Mouse (Mus musculus): ENCODE measurements around the gene Gsdmc4. TPM values are rescaled to one million over a fixed set of nuclear protein-coding genes. Genes with fewer than 3 reads are reported as not detected.
"Not testable (repeated sequence)": the region's sequence is repeated elsewhere in the genome, so short reads cannot be mapped to it uniquely, and the experiment has no call there.

Gene Gsdmc4
- polyA plus RNA-seq, 1 experiment from 2014 or later, result 2.8 TPM

DNA sequence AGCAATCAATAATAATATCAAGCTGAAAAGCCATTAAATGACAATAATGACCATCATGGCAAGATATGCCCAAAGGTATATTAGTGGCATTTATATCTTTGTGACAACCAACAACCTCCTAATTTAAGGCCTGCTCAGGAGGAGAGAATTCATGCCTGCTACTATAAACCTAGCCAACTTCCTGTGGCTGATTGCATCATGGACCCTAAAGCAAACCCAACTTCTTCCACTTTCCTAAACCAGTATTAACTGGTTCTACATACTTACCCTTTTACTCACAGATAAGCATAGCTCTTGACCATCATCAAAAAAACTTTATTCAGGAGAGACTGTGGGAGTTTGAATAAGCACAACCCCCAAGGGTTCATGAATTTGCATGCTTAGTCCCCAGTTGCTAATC lies 35.9 kb downstream of the Gsdmc4 start:
- H3K4me1 ChIP-seq (ENCODE audit: control insufficient read depth, insufficient read depth, low read length); H3K36me3 ChIP-seq (ENCODE audit: control insufficient read depth, insufficient read depth, low read length); H3K27me3 ChIP-seq (ENCODE audit: control insufficient read depth, insufficient read depth, low read length); H3K27ac ChIP-seq (ENCODE audit: low read length); H3K4me2 ChIP-seq (ENCODE audit: low read depth, low read length); H3K4me3 ChIP-seq (replicated peaks; ENCODE audit: low read length); ATAC-seq (ENCODE audit: insufficient read depth, low FRiP score); H3K9me3 ChIP-seq (replicated peaks; ENCODE audit: control insufficient read depth, low read length); H3K9ac ChIP-seq (ENCODE audit: low read length): not testable (repeated sequence)

- not testable (repeated sequence) for H3K36me3 ChIP-seq (ENCODE audit: control insufficient read depth, insufficient read depth, low read length); ATAC-seq (ENCODE audit: insufficient read depth, low FRiP score); H3K9me3 ChIP-seq (replicated peaks; ENCODE audit: control insufficient read depth, low read length); H3K27ac ChIP-seq (ENCODE audit: low read length); H3K4me3 ChIP-seq (replicated peaks; ENCODE audit: low read length); H3K4me1 ChIP-seq (ENCODE audit: control insufficient read depth, insufficient read depth, low read length); H3K9ac ChIP-seq (ENCODE audit: low read length); H3K27me3 ChIP-seq (ENCODE audit: control insufficient read depth, insufficient read depth, low read length); H3K4me2 ChIP-seq (ENCODE audit: low read depth, low read length)
- WGBS, result 40% methylated on average over 5 of the region's 5 CpGs
Measured at GRCm38 (mm10) chr15:63861965-63862364, 50.1 kb downstream of the Gsdmc4 start.

Other genes with a start within 250 kb of the Gsdmc4 start
- gene Gsdmc2, start 67.1 kb downstream of the Gsdmc4 start, polyA plus RNA-seq (2015; fragmentation: Nextera tagmentation; extraction: Ambion mirVana), result 37.7 and 57.2 TPM in 2 replicates
- gene Gsdmc3, start 33.7 kb downstream of the Gsdmc4 start, polyA plus RNA-seq (2015; fragmentation: Nextera tagmentation; extraction: Ambion mirVana), result 9.0 and 13.6 TPM in 2 replicates
- gene Fam49b, start 148.2 kb upstream of the Gsdmc4 start, polyA plus RNA-seq (2015; fragmentation: Nextera tagmentation; extraction: Ambion mirVana), result 44.3 and 49.5 TPM in 2 replicates